Mouse (Mus musculus) megakaryocyte, embryonic 14.5 days (primary cell): Measurements from ENCODE around the gene Osbpl11.

ENCODE experiments used
- FLI1 ChIP-seq: IDR thresholded peaks from 2 replicates; pipeline ENCODE4 v1.6.1; 2012; ENCODE audit warnings: low read length, inconsistent platforms, mixed read lengths
- GATA1 ChIP-seq: IDR thresholded peaks from 3 replicates; pipeline ENCODE4 v1.6.1; 2012; ENCODE audit warnings: mixed read lengths, low read length, inconsistent platforms, borderline replicate concordance

DNA sequence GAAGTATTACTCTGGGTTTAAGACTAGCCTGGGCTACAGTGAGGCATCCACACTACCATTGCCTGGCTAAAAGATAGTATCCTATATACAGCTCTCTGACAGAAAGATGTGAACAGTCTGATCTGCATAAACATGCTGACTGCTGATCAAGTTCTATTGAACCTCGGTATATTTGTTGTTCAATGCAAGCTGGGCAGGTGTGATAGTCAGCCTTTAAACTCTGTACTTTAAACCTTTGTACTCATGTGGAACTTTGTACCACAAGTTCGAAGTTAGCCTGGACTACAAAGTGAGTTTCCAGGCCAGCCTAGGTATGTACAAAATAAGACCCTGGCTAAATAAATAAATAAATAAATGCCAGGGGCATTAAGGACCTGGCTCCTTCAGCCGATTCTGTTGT lies 37.6 kb downstream of the Osbpl11 start:
- TF ChIP-seq GATA1, result no peak
- no peak for TF ChIP-seq FLI1
